Mouse (Mus musculus) thymus, adult 2 months (tissue): ENCODE measurements around the gene Spp2. TPM values are rescaled to one million over a fixed set of nuclear protein-coding genes. Genes with fewer than 3 reads are reported as not detected.

Experiments used
- DNase-seq: peaks from one replicate; pipeline ENCODE4 v3.0.0; 2021
- H3K27ac ChIP-seq: fragments of 200-500 bp; 2 replicates; pipeline ENCODE4 v1.5.1; 2012; ENCODE audit warnings: low read length, control low read depth; ENCODE audit not compliant: control insufficient read depth, insufficient read depth
- H3K27me3 ChIP-seq: fragments of 200-500 bp; 2 replicates; pipeline ENCODE4 v1.6.1; 2012; ENCODE audit warnings: mild to moderate bottlenecking, low read length, moderate library complexity, mixed read lengths; ENCODE audit not compliant: control insufficient read depth, insufficient read depth
- H3K36me3 ChIP-seq: fragments of 200-500 bp; 2 replicates; pipeline ENCODE4 v1.6.1; 2012; ENCODE audit warnings: mild to moderate bottlenecking, low read length, moderate library complexity; ENCODE audit not compliant: control insufficient read depth, insufficient read depth
- H3K4me1 ChIP-seq: fragments of 200-500 bp; replicated peaks from 2 replicates; pipeline ENCODE4 v1.6.1; 2012; ENCODE audit warnings: low read length; ENCODE audit not compliant: control insufficient read depth, insufficient read depth
- H3K4me3 ChIP-seq: fragments of 200-500 bp; 2 replicates; pipeline ENCODE4 v1.5.1; 2012; ENCODE audit warnings: mild to moderate bottlenecking, low read length, control low read depth, moderate library complexity; ENCODE audit not compliant: control insufficient read depth, insufficient read depth
- CTCF ChIP-seq: fragments of 200-500 bp; IDR thresholded peaks from 2 replicates; pipeline ENCODE4 v1.5.1; 2012; ENCODE audit warnings: mild to moderate bottlenecking, control low read depth, low read length, moderate library complexity, borderline replicate concordance; ENCODE audit not compliant: control insufficient read depth, poor library complexity, insufficient read depth; ENCODE audit errors: extremely low read depth
- POLR2A ChIP-seq: fragments of 200-500 bp; IDR thresholded peaks from 2 replicates; pipeline ENCODE4 v1.6.1; 2012; ENCODE audit warnings: mild to moderate bottlenecking, low read length, control low read depth, moderate library complexity; ENCODE audit not compliant: control insufficient read depth, poor library complexity, insufficient read depth; ENCODE audit errors: extremely low read depth
- WGBS: fragments of 180-500 bp; shearing (Covaris S2); methylation state at CpG from one replicate; pipeline ENCODE4 v1.1.7; 2018; 5-methylcytosine and 5-hydroxymethylcytosine counted together
- polyA plus RNA-seq: library from polyadenylated mRNA; depleted of rRNA; stranded (reverse); fragments of >200 nt; gene quantifications from 2 replicates; pipeline ENCODE4 v1.2.3, GENCODE M21; 2012

Gene Spp2
- polyA plus RNA-seq, 1 experiment: 0.44 TPM

DNA sequence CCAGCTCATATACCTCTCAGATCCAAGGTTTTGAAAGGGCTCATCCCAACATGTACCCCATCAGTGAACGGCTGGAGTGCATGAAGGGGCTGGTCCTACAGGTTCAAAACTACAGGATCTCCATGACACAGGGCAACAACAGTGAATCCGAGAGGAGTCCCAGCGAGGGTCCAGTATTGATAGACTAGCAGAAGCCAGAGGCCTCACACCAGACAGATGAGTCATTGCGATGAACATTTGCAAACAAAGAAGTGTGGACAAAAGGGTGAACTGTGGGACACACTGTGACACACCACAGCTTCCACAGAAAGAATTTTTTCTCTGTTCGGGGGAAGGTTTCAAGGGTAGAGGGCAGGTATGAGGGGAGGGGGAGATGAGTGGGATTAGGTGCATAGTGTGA is 13.4 kb upstream of the Spp2 start:
- TF ChIP-seq POLR2A (no peak), CTCF (no peak)
- no peak for DNase-seq
- Histone ChIP-seq H3K36me3 (no peaks in the 10 kb centered on the region), H3K27ac (no peak overlapping the region), H3K4me1 (no peaks in the 10 kb centered on the region), H3K4me3 (no peak overlapping the region), H3K27me3 (no peaks in the 10 kb centered on the region)
- WGBS: 92% methylated on average over 5 of the region's 5 CpGs

DNA sequence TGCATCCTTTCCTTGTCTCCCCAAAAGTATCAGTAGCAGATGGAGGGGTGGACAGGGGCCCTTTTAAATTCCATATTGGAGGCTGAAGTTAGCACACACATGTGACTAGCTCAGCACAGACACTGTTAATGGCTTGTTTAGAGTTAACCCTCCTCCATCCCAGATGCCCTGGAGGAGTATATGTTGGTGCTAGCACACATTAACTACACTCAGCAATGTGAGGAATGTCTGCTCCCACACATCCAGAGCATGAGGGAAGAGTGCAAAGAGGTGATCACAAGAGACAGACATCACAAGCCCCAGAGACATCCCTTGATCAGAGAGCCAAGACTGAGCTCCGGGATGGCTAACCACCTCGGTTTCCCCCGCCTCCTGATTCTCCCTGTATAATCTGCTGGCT is 3.4 kb upstream of the Spp2 start:
- 80% methylated on average over 3 of the region's 3 CpGs for WGBS
- no peaks in the 10 kb centered on the region for H3K27me3 ChIP-seq
- H3K4me3 ChIP-seq: no peak overlapping the region

GRCm38 (mm10) chr1:88406078-88406806 is 519 bp upstream of the Spp2 start:
- H3K27ac ChIP-seq: no peak overlapping the region
- TF ChIP-seq POLR2A (no peak), CTCF (no peak)
- no peaks in the 10 kb centered on the region for H3K36me3 ChIP-seq
- no peak for DNase-seq
- H3K4me3 ChIP-seq: no peak overlapping the region
- no peaks in the 10 kb centered on the region for H3K4me1 ChIP-seq
- WGBS: 74% methylated on average over 12 of the region's 12 CpGs
- H3K27me3 ChIP-seq: no peaks in the 10 kb centered on the region

More for the DNA sequence above, 3.4 kb upstream of the Spp2 start:
- Histone ChIP-seq H3K36me3 (no peaks in the 10 kb centered on the region), H3K4me1 (no peaks in the 10 kb centered on the region), H3K27ac (no peak overlapping the region)
- DNase-seq: no peak
- TF ChIP-seq CTCF (no peak), POLR2A (no peak)

DNA sequence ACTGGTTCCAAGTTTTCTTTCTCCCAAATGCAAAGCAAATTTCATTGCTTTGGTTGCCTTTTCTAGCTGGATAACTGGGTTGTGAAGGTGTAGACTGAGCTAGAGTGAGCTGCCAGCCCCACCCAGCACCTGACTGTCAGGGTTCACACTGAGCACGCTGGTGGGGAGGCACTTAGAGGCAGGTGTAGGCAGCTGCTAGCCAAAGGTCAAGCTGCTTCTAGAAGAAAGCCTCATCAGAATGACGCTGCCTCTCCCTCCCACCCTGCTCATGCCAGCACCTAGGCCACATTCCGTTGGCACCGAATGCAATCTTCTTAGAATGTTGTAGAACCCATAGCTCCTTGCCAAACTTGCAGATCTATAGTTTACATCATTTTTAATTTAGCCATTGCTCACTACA is 1.6 kb downstream of the Spp2 start:
- Histone ChIP-seq H3K27me3 (no peaks in the 10 kb centered on the region), H3K36me3 (no peaks in the 10 kb centered on the region), H3K4me3 (no peak overlapping the region), H3K27ac (no peak overlapping the region), H3K4me1 (no peaks in the 10 kb centered on the region)
- 94% methylated on average over 4 of the region's 4 CpGs for WGBS
- DNase-seq: no peak
- TF ChIP-seq CTCF (no peak), POLR2A (no peak)

GRCm38 (mm10) chr1:88412013-88412412 is 5.3 kb downstream of the Spp2 start:
- H3K4me3 ChIP-seq: no peak overlapping the region
- H3K27ac ChIP-seq: no peak overlapping the region
- no peak for DNase-seq
- no peaks in the 10 kb centered on the region for H3K27me3 ChIP-seq
- H3K4me1 ChIP-seq: no peaks in the 10 kb centered on the region
- H3K36me3 ChIP-seq: no peaks in the 10 kb centered on the region
- TF ChIP-seq CTCF: no peak
- WGBS: 89% methylated on average over 5 of the region's 5 CpGs

DNA sequence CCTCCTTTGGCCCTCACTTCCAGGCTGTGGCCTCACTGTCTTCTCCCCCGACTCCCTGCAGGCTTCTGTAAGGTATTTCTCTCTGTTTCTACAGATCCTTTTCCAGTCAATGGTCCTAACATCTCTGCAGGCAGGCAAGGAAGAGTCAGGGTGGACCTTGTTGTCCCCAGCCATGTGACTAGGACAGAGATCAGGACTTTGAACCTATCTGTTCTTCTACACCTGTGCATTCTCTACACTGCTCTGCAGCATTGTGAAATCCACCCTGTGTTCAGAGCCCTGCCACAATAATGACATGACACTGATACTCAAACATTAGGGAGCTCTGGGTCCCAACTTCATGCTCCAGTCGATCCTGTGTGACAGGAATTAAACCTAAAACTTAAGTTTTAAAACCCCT is 12.2 kb downstream of the Spp2 start:
- H3K4me1 ChIP-seq: no peaks in the 10 kb centered on the region
- WGBS: 91% methylated on average over 2 of the region's 2 CpGs
- no peak overlapping the region for H3K4me3 ChIP-seq
- DNase-seq: no peak
- TF ChIP-seq CTCF (no peak), POLR2A (no peak)
- no peaks in the 10 kb centered on the region for H3K27me3 ChIP-seq
- no peaks in the 10 kb centered on the region for H3K36me3 ChIP-seq
- H3K27ac ChIP-seq: no peak overlapping the region

DNA sequence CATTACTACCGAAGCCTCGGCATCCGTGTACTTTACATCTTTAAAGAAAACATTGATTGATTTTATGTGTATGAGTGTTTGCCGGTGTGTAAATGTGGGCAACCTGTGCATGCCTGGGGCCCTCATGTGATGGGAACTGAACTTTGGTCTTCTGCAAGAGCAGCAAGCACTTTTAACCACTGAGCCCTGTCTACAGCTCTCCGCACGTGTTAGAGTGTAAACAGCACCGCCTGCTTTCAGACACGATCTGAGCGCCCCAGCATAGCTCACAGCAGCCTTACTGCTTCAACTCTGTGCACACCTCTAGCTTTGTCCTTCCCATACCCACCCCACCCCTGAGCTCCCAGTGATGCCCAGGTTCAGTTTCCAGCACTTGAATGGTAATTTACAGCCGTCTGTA is 15.3 kb downstream of the Spp2 start:
- 91% methylated on average over 10 of the region's 10 CpGs for WGBS
- no peak overlapping the region for H3K27ac ChIP-seq
- no peak overlapping the region for H3K4me3 ChIP-seq
- no peak for DNase-seq
- TF ChIP-seq CTCF (no peak), POLR2A (no peak)
- no peaks in the 10 kb centered on the region for H3K36me3 ChIP-seq
- H3K27me3 ChIP-seq: no peaks in the 10 kb centered on the region
- H3K4me1 ChIP-seq: no peaks in the 10 kb centered on the region
